Mouse (Mus musculus) embryonic facial prominence, embryonic 14.5 days (tissue): Measurements from ENCODE around the gene Tbc1d14. TPM values are rescaled to one million over a fixed set of nuclear protein-coding genes. Genes with fewer than 3 reads are reported as not detected.

ENCODE experiments used
- ATAC-seq: fragments of 200-750 bp; cut with Nextera tagmentation; 2 replicates; pipeline ENCODE4 v1.8.0; 2017; ENCODE audit warnings: low read depth, moderate number of reproducible peaks, moderate TSS enrichment
- DNase-seq: peaks from one replicate; pipeline ENCODE4 v3.0.0-alpha.2; 2015; ENCODE audit warnings: low spot score
- H3K27ac ChIP-seq: fragments of 300-500 bp; sonication (generic); replicated peaks from 2 replicates; pipeline ENCODE4 v1.5.1; 2014; ENCODE audit warnings: low read depth, mild to moderate bottlenecking, low read length, moderate library complexity
- H3K27me3 ChIP-seq: fragments of 300-500 bp; sonication (generic); replicated peaks from 2 replicates; pipeline ENCODE4 v1.6.1; 2014; ENCODE audit warnings: low read length; ENCODE audit not compliant: control insufficient read depth, insufficient read depth
- H3K36me3 ChIP-seq: fragments of 300-500 bp; sonication (generic); 2 replicates; pipeline ENCODE4 v1.6.1; 2014; ENCODE audit warnings: low read length, mixed read lengths; ENCODE audit not compliant: control insufficient read depth, insufficient read depth
- H3K4me1 ChIP-seq: fragments of 300-500 bp; sonication (generic); 2 replicates; pipeline ENCODE4 v1.6.1; 2014; ENCODE audit warnings: antibody characterized with exemption, low read length; ENCODE audit not compliant: control insufficient read depth, insufficient read depth
- H3K4me2 ChIP-seq: fragments of 300-500 bp; sonication (generic); 2 replicates; pipeline ENCODE4 v1.6.1; 2014; ENCODE audit warnings: low read depth, mild to moderate bottlenecking, low read length, moderate library complexity, mixed read lengths
- H3K4me3 ChIP-seq: fragments of 300-500 bp; sonication (generic); 2 replicates; pipeline ENCODE4 v1.5.1; 2014; ENCODE audit warnings: low read depth, mild to moderate bottlenecking, low read length
- H3K9ac ChIP-seq: fragments of 300-500 bp; sonication (generic); 2 replicates; pipeline ENCODE4 v1.6.1; 2014; ENCODE audit warnings: low read depth, mild to moderate bottlenecking, low read length, moderate library complexity, mixed read lengths
- H3K9me3 ChIP-seq: fragments of 300-500 bp; sonication (generic); 2 replicates; pipeline ENCODE4 v1.6.1; 2016; ENCODE audit warnings: low read length; ENCODE audit not compliant: control insufficient read depth
- WGBS: fragments of 180-500 bp; shearing (Covaris S2); extraction: QIAGEN DNeasy Blood & Tissue Kit; methylation state at CpG from one replicate; pipeline ENCODE4 v1.1.7; 2014; 5-methylcytosine and 5-hydroxymethylcytosine counted together
- polyA plus RNA-seq: library from polyadenylated mRNA; unstranded; fragments of >200 nt; fragmentation: Nextera tagmentation; extraction: Ambion mirVana; gene quantifications from 2 replicates; pipeline ENCODE4 v1.2.1, GENCODE M21; 2014

The Tbc1d14 gene
- polyA plus RNA-seq, 1 experiment from 2014 or later, result 38.5 TPM

GRCm38 (mm10) chr5:36481114-36481513 is 112.0 kb downstream of the Tbc1d14 start:
- 88% methylated on average over 1 of the region's 1 CpGs for WGBS

GRCm38 (mm10) chr5:36480398-36480797 is 112.7 kb downstream of the Tbc1d14 start:
- Histone ChIP-seq H3K9ac (no peak overlapping the region), H3K9me3 (no peaks in the 10 kb centered on the region), H3K4me3 (no peak overlapping the region), H3K27me3 (peaks cover 8% of the 10 kb centered on the region), H3K27ac (no peak overlapping the region), H3K4me2 (no peak overlapping the region), H3K4me1 (peaks cover 16% of the 10 kb centered on the region), H3K36me3 (peaks cover 7% of the 10 kb centered on the region)
- 90% methylated on average over 4 of the region's 4 CpGs for WGBS
- ATAC-seq (no peak), DNase-seq (no peak)

More at GRCm38 (mm10) chr5:36481114-36481513, 112.0 kb downstream of the Tbc1d14 start:
- H3K4me1 ChIP-seq, result peaks cover 16% of the 10 kb centered on the region
- no peak overlapping the region for H3K4me3 ChIP-seq
- no peak for ATAC-seq
- H3K27me3 ChIP-seq, result peaks cover 15% of the 10 kb centered on the region
- 0 out of 2 replicates have a peak overlapping the region, but pooled peaks have one; percentile 2 for H3K9ac ChIP-seq
- H3K4me2 ChIP-seq, result no peak overlapping the region
- H3K27ac ChIP-seq, result no peak overlapping the region
- H3K36me3 ChIP-seq, result peaks cover 5% of the 10 kb centered on the region; the same call in 1 of the 2 replicates
- no peaks in the 10 kb centered on the region for H3K9me3 ChIP-seq
- no peak for DNase-seq

- 75% methylated on average over 2 of the region's 2 CpGs for WGBS
These were observed 113.3 kb downstream of the Tbc1d14 start for GRCm38 (mm10) chr5:36479735-36480134.

DNA sequence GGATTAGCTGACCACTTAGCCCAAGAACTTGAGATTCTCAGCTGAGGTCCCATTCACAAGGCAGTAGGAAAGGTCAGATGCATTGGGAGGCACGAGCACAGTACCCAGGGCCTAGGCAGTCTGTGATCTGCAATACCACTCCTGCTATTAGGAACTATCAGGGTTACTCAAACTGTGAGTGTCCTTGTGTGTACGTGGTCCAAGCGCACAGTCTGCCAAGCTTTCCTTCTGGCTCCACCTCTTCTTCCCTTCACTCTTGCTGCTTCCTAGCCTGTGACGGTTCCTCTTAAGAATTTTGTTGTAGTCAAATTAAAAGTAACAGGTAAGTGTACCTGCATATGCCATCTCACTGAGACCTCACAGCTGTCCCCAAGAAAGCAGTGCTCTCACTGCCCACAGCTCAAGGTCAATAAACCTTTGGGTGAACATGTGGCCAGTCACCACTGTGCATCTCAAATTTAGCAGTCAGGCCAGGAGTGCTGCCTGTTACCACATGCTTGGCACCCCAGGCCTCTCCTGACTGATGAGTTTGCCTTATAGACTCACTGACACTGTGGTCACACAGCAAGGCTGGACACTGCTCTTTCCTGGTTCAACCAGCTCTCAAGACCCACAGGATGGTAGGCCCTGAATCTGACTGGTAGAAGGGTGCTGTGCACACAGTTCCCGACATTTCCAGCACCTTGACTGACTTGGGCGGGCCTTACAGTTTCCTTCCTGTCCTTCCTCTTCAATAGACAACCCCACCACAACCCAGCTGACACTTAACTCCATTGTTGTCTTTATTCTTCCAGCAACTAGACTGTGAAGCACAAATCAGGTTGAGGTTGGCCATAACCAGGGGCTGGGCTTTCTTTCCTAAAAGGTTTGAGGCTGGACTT is 114.3 kb downstream of the Tbc1d14 start:
- H3K27ac ChIP-seq, result no peak overlapping the region
- no peak for ATAC-seq
- 82% methylated on average over 6 of the region's 6 CpGs for WGBS
- H3K27me3 ChIP-seq, result no peaks in the 10 kb centered on the region
- H3K9ac ChIP-seq, result no peak overlapping the region
- H3K36me3 ChIP-seq, result peaks cover 20% of the 10 kb centered on the region
- DNase-seq, result no peak
- H3K4me3 ChIP-seq, result no peak overlapping the region
- H3K4me2 ChIP-seq, result no peak overlapping the region
- H3K9me3 ChIP-seq, result no peaks in the 10 kb centered on the region
- H3K4me1 ChIP-seq, result peaks cover 10% of the 10 kb centered on the region

More at GRCm38 (mm10) chr5:36479735-36480134, 113.3 kb downstream of the Tbc1d14 start:
- no peak for DNase-seq
- no peak for ATAC-seq
- Histone ChIP-seq H3K4me3 (no peak overlapping the region), H3K4me1 (peaks cover 12% of the 10 kb centered on the region), H3K4me2 (no peak overlapping the region), H3K27ac (no peak overlapping the region), H3K27me3 (0 out of 2 replicates have a peak, but pooled peaks cover 2% of the 10 kb centered on the region), H3K36me3 (peaks cover 11% of the 10 kb centered on the region), H3K9me3 (no peaks in the 10 kb centered on the region), H3K9ac (no peak overlapping the region)

DNA sequence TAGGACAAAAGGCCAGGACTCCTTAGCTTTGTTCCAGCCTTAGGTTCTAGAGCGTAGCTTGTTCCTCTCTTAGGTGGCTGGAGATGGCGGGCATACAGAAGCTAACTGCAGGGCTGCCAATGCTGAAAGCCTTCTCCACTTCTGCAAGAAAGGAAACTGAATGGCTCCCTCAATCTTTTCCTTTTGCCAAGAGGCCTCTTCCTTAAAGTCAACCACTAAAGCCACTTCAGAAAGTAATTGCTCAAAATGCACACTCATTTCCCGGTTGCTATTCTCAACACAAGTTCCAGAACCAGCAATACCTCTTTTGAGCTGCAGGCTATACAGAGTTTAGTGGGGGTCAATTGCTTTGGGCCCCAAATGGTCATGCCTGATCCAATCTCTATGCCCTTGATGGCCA is 115.6 kb downstream of the Tbc1d14 start:
- 90% methylated on average over 3 of the region's 3 CpGs for WGBS
- Histone ChIP-seq H3K36me3 (peaks cover 30% of the 10 kb centered on the region), H3K9ac (no peak overlapping the region), H3K4me2 (no peak overlapping the region), H3K27ac (no peak overlapping the region), H3K27me3 (no peaks in the 10 kb centered on the region), H3K4me3 (no peak overlapping the region), H3K4me1 (peaks cover 1% of the 10 kb centered on the region), H3K9me3 (no peaks in the 10 kb centered on the region)
- no peak for DNase-seq
- ATAC-seq, result no peak

DNA sequence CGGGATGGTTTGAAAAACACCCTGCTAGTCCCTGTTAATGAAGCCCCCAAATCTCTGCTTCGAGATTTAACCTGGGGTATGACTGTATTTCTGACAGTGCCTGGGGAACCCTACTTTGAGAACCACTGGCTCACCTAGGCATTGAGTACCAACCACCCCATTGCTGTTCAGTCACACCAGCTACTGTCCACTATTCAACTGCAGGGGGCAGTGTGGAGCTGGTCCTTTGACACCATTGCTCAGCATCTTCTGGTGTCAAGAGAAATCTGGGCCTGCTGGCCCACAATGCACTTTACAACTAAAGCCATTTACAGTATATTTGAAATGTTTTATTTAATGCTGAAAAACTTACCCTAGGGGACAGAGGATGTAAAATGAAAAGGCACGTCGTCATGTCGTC is 118.8 kb downstream of the Tbc1d14 start:
- Histone ChIP-seq H3K9me3 (no peaks in the 10 kb centered on the region), H3K36me3 (peaks cover 62% of the 10 kb centered on the region), H3K27ac (no peak overlapping the region), H3K27me3 (no peaks in the 10 kb centered on the region), H3K9ac (no peak overlapping the region), H3K4me2 (no peak overlapping the region), H3K4me1 (no peaks in the 10 kb centered on the region), H3K4me3 (no peak overlapping the region)
- 78% methylated on average over 5 of the region's 5 CpGs for WGBS
- peak; percentile 63; the same call in 1 of the 2 replicates for ATAC-seq
- DNase-seq, result peak; percentile 62

DNA sequence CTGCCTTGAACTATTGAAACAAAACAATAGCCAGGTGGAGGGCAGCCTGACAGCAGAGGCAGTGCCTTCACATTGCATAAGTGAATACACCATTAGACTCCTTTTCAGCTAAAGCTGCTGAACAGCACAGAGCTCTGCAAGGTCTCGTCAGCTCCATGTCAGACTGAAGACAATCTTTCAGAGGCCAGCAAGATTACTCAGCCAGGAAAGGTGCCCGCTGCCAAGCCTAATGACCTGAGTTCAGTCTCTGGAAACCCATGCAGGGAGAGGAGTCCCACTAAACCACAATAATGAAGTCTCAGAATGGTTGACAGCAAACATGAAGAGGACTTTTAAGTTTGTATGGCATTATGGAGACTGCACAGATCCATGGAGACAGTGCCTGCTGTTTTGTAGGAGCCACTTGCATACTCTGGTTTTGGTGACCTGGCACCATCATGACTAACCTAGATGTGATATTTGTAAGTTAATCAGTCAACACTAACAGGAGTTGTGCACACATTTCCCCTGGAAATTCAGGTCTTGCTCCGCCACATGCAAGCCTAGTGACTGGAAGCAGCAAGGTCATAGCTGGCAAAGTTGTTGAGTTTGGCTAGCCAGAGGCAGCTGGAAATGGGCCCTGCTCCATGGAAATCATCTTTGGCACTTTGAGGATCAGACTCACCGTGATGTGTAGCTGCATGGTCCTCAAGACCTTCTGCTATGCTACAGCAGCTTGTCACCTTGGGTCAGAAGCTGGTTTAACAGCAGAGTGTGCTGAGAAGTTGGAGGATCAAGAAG is 120.0 kb downstream of the Tbc1d14 start:
- Histone ChIP-seq H3K36me3 (peaks cover 64% of the 10 kb centered on the region), H3K27ac (no peak overlapping the region), H3K27me3 (no peaks in the 10 kb centered on the region), H3K9ac (no peak overlapping the region), H3K4me2 (no peak overlapping the region), H3K4me1 (no peaks in the 10 kb centered on the region), H3K9me3 (no peaks in the 10 kb centered on the region), H3K4me3 (no peak overlapping the region)
- DNase-seq (no peak), ATAC-seq (no peak)
- WGBS, result 87% methylated on average over 4 of the region's 4 CpGs

DNA sequence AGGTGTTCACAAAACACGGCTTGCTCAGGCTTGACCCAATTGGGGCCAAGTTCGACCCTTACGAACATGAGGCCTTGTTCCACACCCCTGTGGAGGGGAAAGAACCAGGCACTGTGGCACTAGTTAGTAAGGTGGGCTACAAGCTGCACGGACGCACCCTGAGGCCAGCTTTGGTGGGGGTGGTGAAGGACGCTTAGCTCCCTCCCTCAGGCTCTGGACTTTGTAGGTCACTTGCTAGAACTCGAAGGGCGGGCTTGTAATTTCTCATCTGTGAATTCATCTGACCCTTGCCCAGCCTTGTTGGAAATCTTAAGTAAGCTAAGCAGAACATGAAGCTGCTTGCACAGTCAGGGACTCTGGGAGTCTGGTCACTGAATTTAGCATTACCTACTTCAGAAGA is 121.9 kb downstream of the Tbc1d14 start:
- WGBS, result 95% methylated on average over 8 of the region's 8 CpGs

More for the DNA sequence above, 121.9 kb downstream of the Tbc1d14 start:
- peaks cover 4% of the 10 kb centered on the region for H3K4me1 ChIP-seq
- DNase-seq (no peak), ATAC-seq (no peak)
- no peak overlapping the region for H3K4me2 ChIP-seq
- no peaks in the 10 kb centered on the region for H3K9me3 ChIP-seq
- H3K9ac ChIP-seq, result no peak overlapping the region
- H3K4me3 ChIP-seq, result no peak overlapping the region
- H3K27ac ChIP-seq, result no peak overlapping the region
- no peaks in the 10 kb centered on the region for H3K27me3 ChIP-seq
- peaks cover 59% of the 10 kb centered on the region for H3K36me3 ChIP-seq
